Mouse (Mus musculus): Measurements from ENCODE around the gene Nsfl1c.

Gene Nsfl1c

DNA sequence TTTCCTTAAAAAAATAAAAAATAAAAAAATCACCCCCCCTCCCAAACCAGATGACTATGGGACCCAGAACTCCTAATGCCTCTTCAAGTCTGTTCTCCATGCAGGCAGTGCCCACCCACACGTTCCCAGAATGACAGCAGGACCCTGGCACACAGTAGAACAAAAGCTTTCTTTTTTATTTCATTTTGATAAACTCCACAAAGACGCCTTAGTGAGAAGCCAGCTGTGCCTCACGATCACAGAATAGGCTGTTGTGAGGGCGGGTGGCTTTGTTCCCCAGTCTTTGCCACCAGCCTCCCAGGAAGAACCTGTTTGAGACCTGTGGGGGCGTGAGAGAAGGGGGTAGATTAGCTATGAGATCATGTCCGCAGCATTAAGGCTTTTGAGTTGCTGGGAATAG is 50.7 kb downstream of the Nsfl1c start:
- no peak for DNase-seq

DNA sequence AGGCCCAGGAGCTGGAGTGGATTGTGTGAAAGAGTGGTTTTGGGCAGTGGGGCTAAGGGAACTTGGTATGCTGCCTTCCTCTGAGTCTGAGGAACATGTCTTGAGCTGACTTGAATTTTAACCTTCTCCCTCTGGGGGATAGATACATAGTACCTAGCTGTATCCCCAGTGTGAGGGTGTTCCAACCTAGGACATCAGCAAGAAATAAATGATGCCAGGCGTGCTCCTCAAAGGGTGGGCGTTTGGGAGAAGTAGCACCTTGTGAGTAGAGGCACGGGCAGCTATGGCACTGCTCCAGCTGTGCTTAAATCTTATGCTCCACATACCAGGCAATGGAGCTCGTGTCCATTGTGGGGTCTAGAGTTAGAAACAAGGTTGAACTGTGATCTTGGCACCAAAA is 52.6 kb downstream of the Nsfl1c start:
- DNase-seq = no peak

DNA sequence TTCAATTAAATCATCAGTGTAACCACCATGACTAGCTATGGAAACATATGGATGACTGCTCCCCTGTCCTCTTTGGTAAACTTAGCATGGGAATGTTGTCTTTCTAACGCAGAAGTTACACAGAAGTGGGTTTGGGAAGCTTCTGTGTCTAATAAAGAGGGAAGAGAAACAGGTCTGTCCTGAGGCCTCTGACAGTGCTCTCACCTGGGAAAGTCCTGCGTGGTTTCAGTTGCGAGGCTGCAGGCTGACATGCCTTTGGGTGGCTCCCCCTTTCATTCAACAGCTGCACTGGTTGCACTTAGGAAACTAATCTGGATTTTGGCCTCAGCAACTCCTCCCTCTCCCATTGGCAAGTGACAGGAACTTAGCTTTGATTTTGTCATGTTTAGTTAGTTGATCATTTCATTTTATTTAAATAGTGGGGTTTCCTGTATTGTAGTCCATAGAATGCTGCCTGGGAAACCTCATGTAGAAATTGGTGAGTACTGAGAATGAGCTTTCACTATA is 55.7 kb downstream of the Nsfl1c start:
- no peak for DNase-seq
